Mouse (Mus musculus) skeletal muscle tissue, adult 2 months (tissue): ENCODE results near the gene Pdlim5.

ENCODE experiments used
- DNase-seq: peaks from one replicate; pipeline ENCODE4 v3.0.0-alpha.2; 2012; ENCODE audit warnings: low read depth, low spot score

Pdlim5 gene

DNA sequence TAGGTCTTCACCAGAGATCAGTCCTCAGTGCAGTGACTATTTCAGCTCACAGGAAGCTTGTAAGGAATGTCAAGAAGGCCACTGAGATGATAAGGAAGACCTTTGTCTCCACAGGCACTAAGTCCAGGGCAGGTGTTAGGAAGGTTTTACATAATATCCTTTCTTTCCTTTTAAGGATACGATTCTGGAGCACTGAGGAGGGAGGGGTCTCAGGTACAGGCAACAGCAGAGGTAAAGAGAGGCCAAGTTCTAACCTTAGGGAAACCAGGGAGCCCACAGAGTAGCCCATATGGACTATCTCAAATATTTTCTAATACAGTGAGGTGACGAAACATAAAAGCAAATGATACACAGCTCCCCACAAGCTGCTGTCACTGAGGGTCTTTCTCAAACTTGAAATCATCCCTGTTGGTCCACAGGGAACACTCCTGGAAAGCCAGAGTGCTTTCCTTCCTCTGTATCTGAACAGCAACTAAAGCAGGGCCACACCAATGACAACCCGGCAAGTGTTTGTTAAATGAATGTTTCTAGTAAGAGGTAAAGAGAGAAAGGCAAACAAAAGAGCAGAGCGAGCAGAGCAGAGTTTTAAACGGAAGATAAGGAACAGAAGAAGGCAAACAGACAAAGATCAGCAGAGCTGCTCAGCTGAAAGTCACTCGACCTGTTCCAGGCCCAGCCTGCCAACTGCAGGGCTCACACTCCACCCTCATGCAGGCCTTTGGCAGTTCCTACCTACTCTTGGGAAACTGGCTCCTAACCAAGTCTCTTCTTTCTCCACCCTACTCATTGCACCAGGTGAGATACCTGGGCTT, 55.9 kb downstream of the Pdlim5 start:
- DNase-seq: peak; percentile 34

DNA sequence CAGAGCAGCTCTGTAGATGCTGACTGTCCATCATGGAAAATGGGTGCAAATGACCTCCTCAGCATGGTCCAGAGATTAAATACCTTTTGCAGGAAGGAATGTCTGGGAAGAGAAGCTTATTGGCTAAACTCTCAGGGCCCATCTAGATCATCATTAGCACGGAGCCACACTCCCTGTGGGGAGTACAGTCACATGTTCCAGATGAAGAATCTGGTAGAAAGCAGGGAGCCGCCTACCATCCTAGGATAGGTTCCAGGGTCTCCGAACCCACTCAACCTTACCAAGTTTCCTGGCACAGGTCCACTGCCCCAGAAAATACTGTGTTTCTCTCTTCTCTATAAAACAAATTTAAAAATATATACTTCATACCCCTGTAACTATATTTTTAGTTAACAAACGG, 57.4 kb downstream of the Pdlim5 start:
- DNase-seq: no peak

DNA sequence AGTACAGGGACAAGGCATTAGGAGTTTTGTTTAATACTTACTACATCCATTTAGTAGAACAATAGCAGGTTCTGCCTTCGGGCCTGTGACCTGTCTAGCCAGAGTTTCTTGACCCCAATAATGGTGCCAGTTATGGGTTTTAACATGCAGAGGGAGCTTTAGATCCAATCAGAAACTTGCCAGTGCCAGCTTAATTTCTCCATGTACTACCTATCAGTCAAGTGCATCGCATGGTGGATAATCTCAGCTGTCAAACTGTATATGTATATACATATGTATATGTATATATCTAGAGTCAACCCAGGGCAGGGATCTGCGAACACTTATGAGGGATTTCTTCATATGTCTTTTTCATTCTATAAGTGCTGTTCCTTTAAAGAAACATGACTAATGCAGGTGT, 61.0 kb downstream of the Pdlim5 start:
- DNase-seq: no peak

DNA sequence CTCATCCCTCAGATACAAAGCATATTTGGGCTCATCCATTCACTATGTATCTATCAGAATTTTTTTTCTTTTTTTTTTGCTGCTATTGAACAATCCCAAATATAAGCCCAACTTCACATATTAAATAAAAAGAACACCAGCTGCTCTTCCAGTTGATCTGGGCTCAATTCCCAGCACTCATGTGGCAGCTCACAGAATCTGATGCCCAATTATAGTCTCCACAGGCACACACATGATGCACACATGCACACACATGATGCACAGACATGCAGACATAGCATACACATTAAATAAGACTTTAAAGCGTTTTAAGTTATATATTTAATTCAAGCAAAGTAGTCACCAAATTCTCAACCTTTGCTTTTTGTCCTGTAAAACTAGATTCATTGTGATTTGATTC, 62.0 kb downstream of the Pdlim5 start:
- no peak for DNase-seq

DNA sequence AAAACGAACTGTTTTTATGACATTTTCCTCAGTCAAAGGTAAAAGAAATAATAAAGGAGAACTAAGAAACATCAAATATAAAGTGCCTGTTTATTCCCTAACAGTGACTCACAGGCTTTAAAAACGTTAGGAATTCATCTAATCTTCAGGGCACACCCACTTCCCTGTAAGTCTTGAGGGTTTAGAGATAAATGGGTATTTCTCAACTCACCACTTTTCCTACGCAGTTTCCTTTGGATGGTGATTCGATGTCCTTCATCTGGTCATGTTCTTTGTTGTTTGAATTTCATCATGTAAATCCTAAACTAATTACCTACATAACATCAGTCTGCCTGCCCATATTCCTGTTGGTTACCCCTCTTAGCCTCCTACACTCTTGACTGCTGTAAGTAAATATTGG, 62.8 kb downstream of the Pdlim5 start:
- DNase-seq: no peak

DNA sequence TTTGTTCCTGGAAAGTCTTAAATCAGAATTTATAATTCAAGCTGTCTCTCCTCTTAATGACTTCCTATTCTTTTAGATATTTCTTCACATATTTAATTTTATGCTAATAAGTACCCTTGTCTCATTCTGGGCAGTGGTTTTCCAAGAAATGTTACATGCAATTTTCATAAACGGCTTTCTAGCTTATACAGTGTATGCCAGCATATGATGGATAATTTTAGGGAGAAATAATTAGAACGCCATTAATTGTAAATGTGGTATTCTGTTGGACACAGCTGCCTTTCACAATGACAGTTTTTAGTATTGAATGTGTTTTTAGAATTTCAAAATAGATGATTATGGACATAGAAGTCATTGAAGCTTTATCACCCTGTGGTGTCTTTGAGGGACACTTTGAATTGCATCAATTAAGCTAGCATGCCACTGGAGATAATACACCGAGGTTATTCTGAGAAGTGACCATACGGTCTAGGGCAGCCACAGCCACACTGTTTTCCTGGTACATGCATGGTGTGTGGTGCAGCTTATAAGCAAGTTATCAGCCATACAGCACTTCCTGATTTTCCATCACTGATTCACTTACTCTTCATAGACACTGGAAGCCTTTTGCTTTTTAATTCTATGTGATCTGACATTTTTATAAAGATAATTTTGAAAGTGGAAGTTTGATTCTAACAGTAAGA, 63.5 kb downstream of the Pdlim5 start:
- no peak for DNase-seq

DNA sequence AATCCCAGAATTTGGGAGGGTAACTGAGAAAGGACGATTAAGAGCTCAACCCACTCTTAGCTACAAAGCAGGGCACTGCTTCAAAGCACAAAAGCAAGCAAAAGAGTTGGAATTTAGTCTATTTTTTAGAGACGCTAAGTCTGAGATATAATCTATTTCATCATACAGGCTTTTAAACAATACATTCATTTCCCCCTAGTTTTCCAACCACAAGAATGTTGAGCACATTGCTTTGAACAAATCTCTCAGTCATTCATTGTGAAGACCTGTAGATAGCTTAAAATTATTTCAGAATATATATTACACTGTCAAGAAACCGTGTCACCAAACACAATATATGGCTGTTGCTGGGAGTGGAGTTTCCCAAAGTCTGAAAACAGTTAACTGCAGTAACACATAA, 65.1 kb downstream of the Pdlim5 start:
- DNase-seq: no peak

DNA sequence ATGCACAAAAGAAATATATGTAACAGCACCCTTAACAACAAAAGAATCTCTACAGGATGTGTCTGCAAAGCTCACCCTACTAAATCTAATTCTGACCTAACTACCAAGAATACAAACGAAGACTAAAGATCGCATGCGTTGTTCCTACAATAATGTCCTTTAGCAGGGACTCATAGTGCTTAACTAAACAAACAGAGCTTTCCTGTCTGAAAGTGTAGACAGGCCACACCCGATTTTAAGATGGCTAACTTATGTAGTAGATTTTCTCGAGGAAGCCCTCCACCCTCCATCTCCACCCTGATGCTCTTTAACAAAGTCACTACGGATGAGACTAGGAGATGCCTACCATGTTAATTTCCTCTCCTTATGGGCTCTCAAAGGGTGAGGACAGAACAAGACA, 71.9 kb downstream of the Pdlim5 start:
- DNase-seq: no peak

DNA sequence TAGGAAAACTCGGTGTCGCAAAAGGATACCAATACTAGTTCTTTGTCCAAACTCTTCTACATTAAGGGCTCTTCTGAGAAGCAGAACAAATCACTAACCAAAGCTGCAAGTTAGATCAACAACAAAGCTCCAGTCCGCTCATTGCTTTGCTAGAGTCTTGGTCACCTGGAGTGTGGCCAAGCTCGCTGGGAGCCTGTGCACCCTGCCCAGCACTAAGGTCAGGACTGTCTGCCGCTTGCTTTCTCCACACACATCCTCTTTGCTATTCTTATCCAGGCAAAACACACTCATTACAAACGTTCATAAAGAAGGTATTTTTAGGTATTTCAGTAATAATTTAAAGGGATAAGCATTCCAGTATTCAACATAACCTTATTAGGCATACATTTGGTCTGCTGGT, 73.6 kb downstream of the Pdlim5 start:
- peak; percentile 68 for DNase-seq

DNA sequence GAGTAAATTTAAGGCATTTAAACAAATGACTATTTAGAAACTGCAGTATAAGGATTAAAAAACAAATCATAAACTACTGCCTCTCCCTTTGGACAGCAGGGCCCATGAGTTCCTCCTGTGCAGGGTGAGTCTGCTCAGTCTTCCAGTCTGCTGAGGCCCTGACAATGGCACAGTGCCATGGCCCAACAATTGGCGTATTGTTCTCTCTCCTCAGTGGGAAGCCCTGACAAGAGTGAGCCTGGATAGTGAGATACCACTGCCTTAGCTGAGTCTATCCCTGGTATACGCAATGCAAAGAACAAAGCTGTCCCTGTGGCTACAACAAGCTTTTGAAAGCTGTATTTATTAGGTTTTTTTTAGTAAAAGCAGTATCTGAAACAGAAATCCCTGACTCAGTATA, 77.3 kb downstream of the Pdlim5 start:
- DNase-seq: peak; percentile 50

DNA sequence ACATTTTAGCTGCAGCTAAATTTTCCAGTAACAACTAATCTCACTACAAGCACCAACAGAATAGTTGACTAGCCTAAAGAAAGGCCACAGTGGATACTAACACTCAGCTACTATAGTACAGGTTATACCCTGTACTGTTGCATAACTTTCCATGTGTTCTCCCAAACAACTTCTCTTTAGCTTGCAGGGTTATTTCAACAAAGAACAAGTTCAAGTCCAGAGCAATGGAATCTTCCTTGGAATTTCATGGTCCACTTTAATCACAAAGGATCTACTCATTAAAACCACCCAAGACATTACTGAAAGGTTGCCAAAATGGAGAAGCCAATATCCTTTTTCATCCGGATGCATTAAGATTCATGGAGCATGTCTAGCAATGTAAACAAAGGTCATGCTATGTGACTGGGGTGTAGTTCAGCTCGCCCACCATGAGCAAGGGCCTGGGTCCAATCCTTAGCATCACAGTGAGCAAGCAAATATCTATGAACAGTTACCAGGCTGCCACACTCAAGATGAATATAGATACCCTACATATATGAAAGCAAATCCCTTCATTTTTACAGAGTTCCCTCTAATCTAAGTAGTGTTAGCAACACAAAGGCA, 79.3 kb downstream of the Pdlim5 start:
- no peak for DNase-seq

DNA sequence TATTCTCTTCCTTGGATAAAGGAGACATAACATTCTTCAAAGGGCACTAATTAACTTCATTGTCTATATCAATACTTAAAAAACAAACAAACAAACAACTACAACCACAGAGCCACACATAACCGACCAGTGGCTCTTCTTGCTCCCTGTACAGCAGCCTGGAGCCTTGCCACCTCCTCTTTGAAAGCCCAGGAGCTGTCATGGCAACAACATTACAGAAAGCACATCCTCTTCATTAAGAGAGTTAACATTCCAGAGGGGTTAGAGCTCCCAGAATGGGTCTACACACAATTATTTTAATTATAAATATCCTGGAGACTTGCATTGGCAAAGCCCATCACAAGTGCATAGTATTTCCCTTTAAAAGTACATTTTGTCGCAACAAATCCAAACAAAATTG, 84.4 kb downstream of the Pdlim5 start:
- no peak for DNase-seq

DNA sequence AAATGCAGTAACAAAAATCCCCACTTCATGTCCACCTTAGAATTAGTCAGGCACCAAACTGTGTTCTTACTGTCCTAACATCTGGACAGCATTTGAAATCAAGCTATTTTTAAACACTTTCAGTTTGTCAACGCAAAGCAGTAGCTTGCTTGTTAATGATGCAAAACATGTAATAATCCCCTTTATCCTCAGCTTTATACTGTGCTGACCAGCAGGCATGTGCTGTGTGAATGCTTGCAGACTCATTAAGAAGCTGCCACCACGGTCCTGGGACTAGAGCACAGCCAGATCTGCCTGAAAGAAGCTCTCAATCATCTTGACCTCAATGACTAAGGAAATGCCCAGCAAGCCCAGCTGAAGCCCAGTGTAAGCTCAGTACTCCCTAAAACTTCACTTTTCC, 85.0 kb downstream of the Pdlim5 start:
- DNase-seq: peak; percentile 22

DNA sequence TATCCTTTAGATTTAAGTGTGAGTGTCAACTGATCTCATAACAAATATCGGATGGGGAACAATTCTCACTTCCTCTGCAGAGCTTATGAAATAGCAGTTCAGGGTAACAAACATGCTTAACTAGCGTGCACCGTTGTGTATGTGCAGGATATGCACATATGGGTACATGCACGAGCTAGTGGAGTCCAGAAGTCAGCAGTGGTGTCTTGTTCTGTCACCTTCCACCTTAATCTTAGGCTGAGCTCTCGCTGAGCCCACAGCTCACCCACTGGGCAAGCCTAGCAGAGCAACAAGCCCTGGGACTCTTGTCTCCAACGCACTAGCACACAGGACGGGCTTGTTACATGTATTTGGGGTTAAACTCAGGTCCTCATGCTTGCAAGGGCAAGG, 100.2 kb downstream of the Pdlim5 start:
- DNase-seq: peak; percentile 18

DNA sequence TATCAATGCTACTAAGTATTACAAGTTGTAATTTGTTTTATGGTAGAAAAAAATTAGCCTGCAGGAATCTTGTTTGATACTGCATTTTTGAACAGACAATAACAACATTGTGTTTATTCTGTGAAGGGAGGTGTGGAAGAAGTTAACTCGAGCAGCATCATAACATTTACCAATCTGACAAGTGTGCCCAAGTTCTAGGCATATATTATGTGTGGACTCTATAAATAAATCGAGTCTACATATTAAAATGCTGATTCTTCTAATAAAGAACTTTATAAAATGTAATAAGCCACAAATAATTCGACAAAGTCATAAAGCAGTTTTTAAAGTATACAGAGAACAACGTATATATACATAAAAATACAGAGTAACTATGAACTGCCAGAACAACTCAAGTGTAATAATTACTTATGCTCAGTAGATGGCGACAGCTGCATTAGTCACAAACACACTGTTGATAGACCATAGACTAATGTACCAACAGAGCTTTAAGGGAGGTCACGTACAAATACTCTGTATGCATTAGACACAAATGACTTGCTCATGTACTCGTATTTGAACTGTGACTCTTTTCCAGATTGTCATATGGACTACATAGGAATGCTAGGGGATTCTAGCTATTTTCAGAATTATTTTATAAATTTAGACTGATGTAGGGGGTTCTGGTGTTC, 100.7 kb downstream of the Pdlim5 start:
- DNase-seq: peak; percentile 62

DNA sequence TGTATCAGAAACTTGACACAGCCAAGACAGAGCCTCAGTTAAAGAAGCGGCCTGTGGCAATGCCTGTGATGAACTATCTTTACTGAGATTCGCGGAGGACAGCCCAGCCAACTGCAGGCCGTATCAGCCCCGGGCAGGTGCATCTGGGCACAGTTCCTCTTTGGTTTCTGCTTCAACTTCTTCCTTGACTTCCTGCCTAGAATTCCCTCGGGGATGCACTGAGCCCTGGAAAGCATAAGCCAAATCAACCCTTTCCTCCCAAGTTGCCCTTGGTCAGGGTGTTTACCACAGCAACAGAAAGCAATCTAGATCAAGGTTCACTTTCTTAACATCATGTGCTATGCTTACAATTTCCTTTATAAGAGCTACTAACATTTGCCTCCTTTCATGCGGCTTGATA, 101.9 kb downstream of the Pdlim5 start:
- no peak for DNase-seq

DNA sequence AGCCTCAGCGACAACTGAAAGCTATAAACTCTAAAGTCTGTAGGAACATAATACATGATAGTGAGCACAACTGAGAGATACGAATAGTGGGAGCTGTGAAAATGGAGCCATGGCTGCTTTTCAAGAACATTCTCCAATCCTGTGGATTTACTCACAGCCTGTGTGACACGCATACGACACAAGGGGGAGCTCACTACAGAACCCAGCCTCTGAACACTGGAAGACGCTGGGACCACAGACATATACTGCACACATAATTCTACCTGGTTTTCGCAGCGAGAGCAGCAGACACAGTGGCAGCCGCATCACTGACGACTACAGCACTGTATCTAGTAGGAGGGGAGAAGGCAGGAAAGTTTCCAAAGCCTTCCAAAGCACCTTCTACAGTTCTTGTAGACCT, 112.8 kb downstream of the Pdlim5 start:
- peak; percentile 43 for DNase-seq

DNA sequence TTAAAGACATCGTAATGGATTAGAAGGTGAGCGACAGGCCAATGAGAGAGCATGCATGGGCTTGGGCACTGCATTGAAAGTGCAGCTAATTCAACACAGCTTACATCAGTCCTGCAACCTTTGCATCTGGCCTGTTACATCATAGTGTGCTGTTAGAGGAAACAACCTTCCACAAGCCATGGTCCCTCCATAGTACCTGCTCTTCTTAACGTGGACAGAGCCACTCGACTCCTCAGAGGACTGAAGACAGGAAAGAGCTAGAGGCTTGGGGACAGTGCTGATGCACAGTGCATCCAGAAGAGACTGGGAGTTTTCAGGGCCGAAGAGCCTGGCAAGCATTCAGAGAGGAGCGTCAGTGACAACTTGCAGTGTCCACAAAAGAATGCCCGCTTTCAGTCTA, 113.8 kb downstream of the Pdlim5 start:
- DNase-seq: no peak

DNA sequence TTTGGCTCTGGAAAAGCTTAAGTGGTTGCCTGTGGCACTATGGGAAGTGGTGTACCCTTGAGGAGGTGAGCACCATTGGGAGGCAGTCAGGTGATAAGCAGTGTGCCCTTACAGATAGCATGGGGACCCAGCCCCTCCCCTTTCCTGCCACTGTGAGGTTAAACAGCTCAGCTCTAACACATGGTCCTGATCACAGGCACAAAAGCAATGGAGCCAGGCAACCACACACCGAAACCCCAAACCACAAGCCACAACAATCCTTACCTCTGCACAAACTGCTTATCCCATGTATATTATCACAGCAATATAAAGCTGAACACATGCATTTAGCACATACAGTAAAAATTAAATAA, 114.4 kb downstream of the Pdlim5 start:
- no peak for DNase-seq

DNA sequence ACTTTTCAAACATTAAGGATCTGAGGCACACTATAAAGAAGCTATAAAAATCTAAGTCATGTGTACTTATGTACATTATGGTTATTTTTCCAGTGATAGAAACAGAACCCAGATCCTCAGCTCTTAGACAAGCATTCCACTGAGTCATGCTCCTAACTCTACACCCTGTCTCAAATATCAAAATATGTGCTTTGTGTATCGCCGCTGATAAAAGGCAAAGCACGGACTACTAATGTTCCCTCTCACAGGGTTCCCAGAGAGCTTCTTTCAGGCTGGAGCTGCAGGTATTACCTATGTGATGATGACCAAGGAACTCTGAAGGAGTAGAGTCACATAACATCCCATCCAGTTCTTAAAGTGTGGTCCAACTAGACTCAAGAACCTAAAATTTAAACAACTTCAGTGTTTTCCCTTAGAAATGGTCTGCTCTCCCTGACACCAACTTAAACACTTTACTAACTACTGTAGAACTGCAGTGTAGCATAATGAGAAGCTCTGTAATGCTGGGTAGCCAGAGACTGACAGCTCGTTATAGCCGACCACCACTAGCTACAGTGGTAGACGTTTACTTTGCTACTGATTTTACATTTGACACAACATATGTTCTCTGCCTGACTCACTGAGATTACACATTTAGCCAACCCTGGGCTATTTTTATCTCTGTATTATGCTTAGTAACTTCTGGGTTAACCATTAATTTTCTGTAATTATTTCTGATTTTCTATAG, 115.0 kb downstream of the Pdlim5 start:
- DNase-seq: no peak

DNA sequence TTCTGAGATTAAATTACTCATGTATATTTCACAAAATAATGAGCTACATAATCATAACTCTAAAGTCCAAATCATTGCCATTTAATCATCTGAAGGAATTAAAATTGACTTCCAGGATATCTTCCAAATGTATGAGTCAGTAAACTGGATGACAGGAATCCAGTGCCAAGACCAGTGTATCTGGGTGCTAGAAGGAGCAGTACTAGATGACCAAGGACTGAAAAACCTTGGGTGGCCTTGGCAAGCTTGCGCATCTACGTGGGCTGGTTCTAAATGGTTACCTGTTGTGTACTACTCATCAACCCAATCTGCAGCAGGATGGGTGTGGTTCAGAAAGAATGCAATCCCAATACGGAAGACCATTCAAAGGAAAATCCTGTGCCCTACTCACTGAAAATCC, 116.5 kb downstream of the Pdlim5 start:
- DNase-seq: no peak

DNA sequence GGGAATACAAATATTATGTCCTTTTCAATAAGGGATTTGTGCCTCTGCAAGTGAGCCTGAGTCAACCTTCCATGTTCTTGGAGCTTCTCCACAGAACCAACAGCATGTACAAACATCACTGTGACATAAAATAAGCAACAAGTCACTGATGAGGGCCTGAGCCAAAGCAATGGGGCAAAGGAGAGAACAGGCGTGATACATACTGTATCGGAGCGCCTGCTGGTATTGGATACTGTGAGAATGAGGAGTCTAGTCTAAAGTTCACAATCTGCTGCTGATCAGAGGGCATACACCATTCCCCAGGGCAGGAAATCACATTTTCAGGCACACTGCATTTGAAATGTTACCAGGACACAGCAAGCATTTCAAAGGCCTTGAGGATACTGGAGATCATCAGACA, 119.0 kb downstream of the Pdlim5 start:
- DNase-seq: no peak
